In the genomic region with DNA sequence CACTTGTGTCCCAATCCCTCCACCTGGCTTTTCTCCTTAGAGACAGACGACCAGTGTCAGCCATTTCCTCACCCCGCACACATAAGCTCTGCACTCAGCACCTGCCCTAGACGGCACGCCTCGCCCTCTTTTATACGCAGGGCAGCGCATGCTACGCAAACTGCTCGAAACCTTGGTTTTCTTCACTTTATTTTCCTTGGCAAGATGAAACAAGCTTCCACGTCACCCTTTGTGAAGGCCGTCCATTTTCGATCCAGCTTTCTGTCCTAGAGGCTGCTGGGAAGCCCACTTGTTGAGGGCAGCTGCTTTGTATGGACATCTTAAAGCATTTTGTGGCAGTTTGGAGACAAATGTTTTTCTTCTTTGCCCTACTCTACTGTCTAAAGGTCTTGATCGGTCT, we compare ENCODE assay signal across 14 mouse cellular contexts. TPM values are rescaled to one million over a fixed set of nuclear protein-coding genes. Genes with fewer than 3 reads are reported as not detected.
A peak's percentile ranks its signal among the peaks of the same experiment; 100 is the strongest.
DNase-seq lines count a peak whose midpoint lies in the region; ATAC-seq lines count a peak whose summit lies in the region.
"Had no signal": no experiment of that assay in that cellular context is flagged by ENCODE, and none has a peak within 500 bp of the region (broad histone marks: within the 10 kb centered on the region; RNA-seq: fewer than 3 reads in every experiment).

No protein-coding gene starts in this region.

- H3K27me3 ChIP-seq in hindbrain, embryonic 15.5 days = no peaks in the 10 kb centered on the region
- no peaks in the 10 kb centered on the region for H3K27me3 ChIP-seq in hindbrain, embryonic 13.5 days
- no peaks in the 10 kb centered on the region for H3K27me3 ChIP-seq in neural tube, embryonic 13.5 days
- H3K27me3 ChIP-seq in forebrain, embryonic 14.5 days (replicated peaks; ENCODE audit: control insufficient read depth, insufficient read depth, low read length) = no peaks in the 10 kb centered on the region
- H3K27me3 ChIP-seq in stomach, embryonic 16.5 days (ENCODE audit: control insufficient read depth, insufficient read depth, low read length) = no peaks in the 10 kb centered on the region
- H3K27me3 ChIP-seq: embryonic facial prominence, embryonic 12.5 days; heart, embryonic 12.5 days; limb, embryonic 15.5 days had no signal

- no peak for ATAC-seq in hindbrain, embryonic 15.5 days (ENCODE audit: low FRiP score, low read depth)
- ATAC-seq in hindbrain, embryonic 13.5 days (ENCODE audit: low FRiP score) = no peak
- ATAC-seq in neural tube, embryonic 13.5 days (ENCODE audit: low read depth) = no peak
- ATAC-seq in forebrain, embryonic 14.5 days = no peak
- ATAC-seq in stomach, embryonic 16.5 days (ENCODE audit: insufficient read depth, low FRiP score) = no peak
- no peak for ATAC-seq in erythroblast, adult 5-6 weeks (replicated peaks; ENCODE audit: low FRiP score, poor library complexity, severe bottlenecking)

- no peak overlapping the region for H3K4me2 ChIP-seq in hindbrain, embryonic 15.5 days
- no peak overlapping the region for H3K4me2 ChIP-seq in hindbrain, embryonic 13.5 days
- no peak overlapping the region for H3K4me2 ChIP-seq in neural tube, embryonic 13.5 days
- H3K4me2 ChIP-seq in forebrain, embryonic 14.5 days (ENCODE audit: low read length) = no peak overlapping the region
- no peak overlapping the region for H3K4me2 ChIP-seq in stomach, embryonic 16.5 days (ENCODE audit: low read depth, low read length)
- H3K4me2 ChIP-seq: embryonic facial prominence, embryonic 12.5 days; heart, embryonic 12.5 days; limb, embryonic 15.5 days had no signal

- 0 out of 2 replicates have a peak overlapping the region, but pooled peaks have one; percentile 26 for H3K27ac ChIP-seq in hindbrain, embryonic 15.5 days (replicated peaks)
- H3K27ac ChIP-seq in hindbrain, embryonic 13.5 days = no peak overlapping the region
- no peak overlapping the region for H3K27ac ChIP-seq in neural tube, embryonic 13.5 days (replicated peaks)
- peak overlapping the region; percentile 0; the same call in 1 of the 2 replicates for H3K27ac ChIP-seq in forebrain, embryonic 14.5 days (ENCODE audit: low read depth, low read length)
- H3K27ac ChIP-seq in stomach, embryonic 16.5 days (ENCODE audit: low read length) = peak overlapping the region; percentile 14
- H3K27ac ChIP-seq: embryonic facial prominence, embryonic 12.5 days; kidney, postnatal 0 days; limb, embryonic 15.5 days had no signal

- no peak overlapping the region for H3K4me3 ChIP-seq in hindbrain, embryonic 15.5 days
- H3K4me3 ChIP-seq in hindbrain, embryonic 13.5 days = no peak overlapping the region
- no peak overlapping the region for H3K4me3 ChIP-seq in neural tube, embryonic 13.5 days
- H3K4me3 ChIP-seq in forebrain, embryonic 14.5 days (ENCODE audit: low read depth, low read length) = no peak overlapping the region
- no peak overlapping the region for H3K4me3 ChIP-seq in stomach, embryonic 16.5 days (replicated peaks; ENCODE audit: low read length)
- H3K4me3 ChIP-seq: embryonic facial prominence, embryonic 12.5 days; heart, embryonic 12.5 days; hindbrain, embryonic 10.5 days; limb, embryonic 15.5 days had no signal

- no peaks in the 10 kb centered on the region for H3K9me3 ChIP-seq in hindbrain, embryonic 15.5 days
- H3K9me3 ChIP-seq in hindbrain, embryonic 13.5 days = no peaks in the 10 kb centered on the region
- no peaks in the 10 kb centered on the region for H3K9me3 ChIP-seq in neural tube, embryonic 13.5 days
- no peaks in the 10 kb centered on the region for H3K9me3 ChIP-seq in forebrain, embryonic 14.5 days (replicated peaks; ENCODE audit: control insufficient read depth, low read length)
- no peaks in the 10 kb centered on the region for H3K9me3 ChIP-seq in stomach, embryonic 16.5 days (replicated peaks; ENCODE audit: control insufficient read depth, low read length)
- H3K9me3 ChIP-seq: embryonic facial prominence, embryonic 12.5 days; heart, embryonic 12.5 days; hindbrain, embryonic 10.5 days; limb, embryonic 15.5 days had no signal

- no peak for DNase-seq in neural tube, embryonic 10.5 days (ENCODE audit: extremely low spot score, low spot score)
- DNase-seq in forebrain, embryonic 14.5 days (ENCODE audit: low spot score) = peak; percentile 44
- DNase-seq in right cerebral cortex, postnatal 36 days (ENCODE audit: low spot score in 2 of 2) = no peak
- DNase-seq: cerebellum, adult 11-12 months had no signal

- H3K36me3 ChIP-seq in hindbrain, embryonic 15.5 days = no peaks in the 10 kb centered on the region
- no peaks in the 10 kb centered on the region for H3K36me3 ChIP-seq in hindbrain, embryonic 13.5 days
- H3K36me3 ChIP-seq in neural tube, embryonic 13.5 days = no peaks in the 10 kb centered on the region
- H3K36me3 ChIP-seq in forebrain, embryonic 14.5 days (ENCODE audit: control insufficient read depth, insufficient read depth, low read length) = no peaks in the 10 kb centered on the region
- no peaks in the 10 kb centered on the region; the same call in 1 of the 2 replicates for H3K36me3 ChIP-seq in stomach, embryonic 16.5 days (ENCODE audit: control insufficient read depth, insufficient read depth, low read length)
- H3K36me3 ChIP-seq: embryonic facial prominence, embryonic 12.5 days; heart, embryonic 12.5 days; limb, embryonic 15.5 days had no signal

- 77% methylated on average over 13 of the region's 13 CpGs for WGBS in hindbrain, embryonic 15.5 days
- WGBS in hindbrain, embryonic 13.5 days = 80% methylated on average over 13 of the region's 13 CpGs
- WGBS in neural tube, embryonic 13.5 days = 81% methylated on average over 13 of the region's 13 CpGs
- 47% methylated on average over 13 of the region's 13 CpGs for WGBS in forebrain, embryonic 14.5 days
- 66% methylated on average over 13 of the region's 13 CpGs for WGBS in stomach, embryonic 16.5 days

- no peak overlapping the region for H3K9ac ChIP-seq in hindbrain, embryonic 15.5 days
- H3K9ac ChIP-seq in hindbrain, embryonic 13.5 days = no peak overlapping the region
- H3K9ac ChIP-seq in neural tube, embryonic 13.5 days = 0 out of 2 replicates have a peak overlapping the region, but pooled peaks have one; percentile 17
- H3K9ac ChIP-seq in forebrain, embryonic 14.5 days (ENCODE audit: low read length) = no peak overlapping the region
- H3K9ac ChIP-seq in stomach, embryonic 16.5 days (ENCODE audit: low read length) = no peak overlapping the region
- H3K9ac ChIP-seq: embryonic facial prominence, embryonic 12.5 days; limb, embryonic 15.5 days had no signal

- H3K4me1 ChIP-seq in hindbrain, embryonic 15.5 days (replicated peaks) = peaks cover 53% of the 10 kb centered on the region
- H3K4me1 ChIP-seq in hindbrain, embryonic 13.5 days (replicated peaks) = peaks cover 77% of the 10 kb centered on the region
- peaks cover 91% of the 10 kb centered on the region for H3K4me1 ChIP-seq in neural tube, embryonic 13.5 days (replicated peaks)
- peaks cover 44% of the 10 kb centered on the region for H3K4me1 ChIP-seq in forebrain, embryonic 14.5 days (ENCODE audit: control insufficient read depth, insufficient read depth, low read length)
- peaks cover 53% of the 10 kb centered on the region for H3K4me1 ChIP-seq in stomach, embryonic 16.5 days (ENCODE audit: control insufficient read depth, insufficient read depth, low read length)

RNA-seq across cellular contexts. Expression of a gene that starts 5.4 kb away (rescaled TPM):
- polyA plus RNA-seq in hindbrain, embryonic 15.5 days (2015; fragmentation: Nextera tagmentation; extraction: Ambion mirVana) = 18.9 and 19.8 TPM in 2 replicates
- 17.3 and 19.5 TPM in 2 replicates for polyA plus RNA-seq in hindbrain, embryonic 13.5 days (2015; fragmentation: Nextera tagmentation; extraction: Ambion mirVana)
- polyA plus RNA-seq in neural tube, embryonic 13.5 days (2015; fragmentation: Nextera tagmentation; extraction: Ambion mirVana) = 15.7 and 16.7 TPM in 2 replicates
- polyA plus RNA-seq in forebrain, embryonic 14.5 days (2014; fragmentation: Nextera tagmentation; extraction: Ambion mirVana) = 22.3 and 23.5 TPM in 2 replicates
- 13.8 and 15.7 TPM in 2 replicates for polyA plus RNA-seq in stomach, embryonic 16.5 days (2015; fragmentation: Nextera tagmentation; extraction: Ambion mirVana)
- total RNA-seq in erythroblast, adult 5-6 weeks (2015; ENCODE audit: low replicate concordance) = 19.0 and 19.6 TPM in 2 replicates
- 12.1 and 14.9 TPM in 2 replicates for total RNA-seq in erythroblast, adult 5-6 weeks (2017; ENCODE audit: low replicate concordance)

Comparison
In these comparisons a context has a peak if more than half of its experiments do, and no peak if none do; other contexts are left out.
1. H3K27ac ChIP-seq: peak in hindbrain, embryonic 15.5 days (single experiment), forebrain, embryonic 14.5 days (single experiment) and stomach, embryonic 16.5 days (single experiment); none in hindbrain, embryonic 13.5 days (single experiment) and neural tube, embryonic 13.5 days (single experiment).